Mouse (Mus musculus) liver, postnatal 0 days (tissue): ENCODE data around the gene Rnf113a2. TPM values are rescaled to one million over a fixed set of nuclear protein-coding genes. Genes with fewer than 3 reads are reported as not detected.

Source experiments
- ATAC-seq: fragments of 200-750 bp; cut with Nextera tagmentation; 2 replicates; pipeline ENCODE4 v1.8.0; 2017; ENCODE audit warnings: mild to moderate bottlenecking, moderate library complexity
- DNase-seq: peaks from one replicate; pipeline ENCODE4 v3.0.0-alpha.2; 2016
- H3K27ac ChIP-seq: fragments of 300-500 bp; sonication (generic); 2 replicates; pipeline ENCODE4 v1.5.1; 2014; ENCODE audit warnings: antibody characterized with exemption, moderate library complexity, mild to moderate bottlenecking, low read depth
- H3K27me3 ChIP-seq: fragments of 300-500 bp; sonication (generic); 2 replicates; pipeline ENCODE4 v1.6.1; 2014; ENCODE audit warnings: low read length, control low read depth, mixed read lengths; ENCODE audit not compliant: insufficient read depth
- H3K36me3 ChIP-seq: fragments of 300-500 bp; sonication (generic); replicated peaks from 2 replicates; pipeline ENCODE4 v1.6.1; 2014; ENCODE audit warnings: mild to moderate bottlenecking, control low read depth, low read length, moderate library complexity, mixed read lengths; ENCODE audit not compliant: insufficient read depth
- H3K4me1 ChIP-seq: fragments of 300-500 bp; sonication (generic); 2 replicates; pipeline ENCODE4 v1.6.1; 2014; ENCODE audit warnings: antibody characterized with exemption, mild to moderate bottlenecking, control low read depth; ENCODE audit not compliant: insufficient read depth
- H3K4me2 ChIP-seq: fragments of 300-500 bp; sonication (generic); 2 replicates; pipeline ENCODE4 v1.6.1; 2014; ENCODE audit warnings: low read depth, mild to moderate bottlenecking, low read length, moderate library complexity, mixed read lengths
- H3K4me3 ChIP-seq: fragments of 300-500 bp; sonication (generic); 2 replicates; pipeline ENCODE4 v1.5.1; 2014; ENCODE audit warnings: low read depth, low read length
- H3K9ac ChIP-seq: fragments of 300-500 bp; sonication (generic); replicated peaks from 2 replicates; pipeline ENCODE4 v1.6.1; 2014; ENCODE audit warnings: mild to moderate bottlenecking, moderate library complexity
- H3K9me3 ChIP-seq: fragments of 300-500 bp; sonication (generic); 2 replicates; pipeline ENCODE4 v1.6.1; 2016; ENCODE audit warnings: mild to moderate bottlenecking, control low read depth, low read length, mixed read lengths
- CTCF ChIP-seq: sonication (generic); IDR thresholded peaks from 2 replicates; pipeline ENCODE4 v1.5.1; 2016; ENCODE audit warnings: antibody characterized with exemption, low read depth
- EP300 ChIP-seq: IDR thresholded peaks from 2 replicates; pipeline ENCODE4 v1.6.1; 2016; ENCODE audit warnings: antibody characterized with exemption, low read depth, mild to moderate bottlenecking
- WGBS: fragments of 180-500 bp; shearing (Covaris S2); extraction: QIAGEN DNeasy Blood & Tissue Kit; methylation state at CpG from one replicate; pipeline ENCODE4 v1.1.7; 2014; ENCODE audit not compliant: insufficient replicate concordance; 5-methylcytosine and 5-hydroxymethylcytosine counted together
- polyA plus RNA-seq: library from polyadenylated mRNA; unstranded; fragments of >200 nt; fragmentation: Nextera tagmentation; extraction: Ambion mirVana; gene quantifications from 2 replicates; pipeline ENCODE4 v1.2.1, GENCODE M21; 2015

Gene Rnf113a2
- polyA plus RNA-seq, 1 experiment from 2014 or later = 13.3 TPM

DNA sequence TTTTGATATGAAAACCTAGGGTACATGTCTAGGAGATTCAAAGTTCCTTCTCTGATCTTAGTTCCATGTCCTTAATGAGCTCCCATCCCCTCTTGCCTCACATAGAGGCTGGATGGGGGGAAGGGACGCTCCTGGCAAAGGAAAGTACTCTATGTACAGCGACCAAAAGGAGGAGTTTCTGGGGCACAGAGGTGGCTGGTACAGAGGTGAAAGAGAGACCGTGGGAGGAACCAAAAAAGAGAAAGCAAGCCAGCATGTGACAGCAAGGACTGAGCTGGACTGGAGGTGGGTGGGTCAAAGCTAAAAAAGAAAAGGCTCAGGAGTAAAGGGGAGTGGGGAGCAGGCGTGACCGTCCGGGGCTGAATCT, 33.3 kb downstream of the Rnf113a2 start:
- Histone ChIP-seq H3K27me3 (no peaks in the 10 kb centered on the region), H3K36me3 (0 out of 2 replicates have a peak, but pooled peaks cover 3% of the 10 kb centered on the region), H3K27ac (peak overlapping the region; percentile 95), H3K4me2 (peak overlapping the region; percentile 91), H3K4me3 (peak overlapping the region; percentile 89), H3K4me1 (peaks cover 10% of the 10 kb centered on the region; the same call in 1 of the 2 replicates), H3K9ac (peak overlapping the region; percentile 80), H3K9me3 (no peaks in the 10 kb centered on the region)
- no peak for TF ChIP-seq CTCF
- peak; percentile 59; the same call in 1 of the 2 replicates for TF ChIP-seq EP300
- peak; percentile 37 for ATAC-seq
- peak; percentile 66 for DNase-seq
- WGBS = 2% methylated on average over 6 of the region's 6 CpGs

DNA sequence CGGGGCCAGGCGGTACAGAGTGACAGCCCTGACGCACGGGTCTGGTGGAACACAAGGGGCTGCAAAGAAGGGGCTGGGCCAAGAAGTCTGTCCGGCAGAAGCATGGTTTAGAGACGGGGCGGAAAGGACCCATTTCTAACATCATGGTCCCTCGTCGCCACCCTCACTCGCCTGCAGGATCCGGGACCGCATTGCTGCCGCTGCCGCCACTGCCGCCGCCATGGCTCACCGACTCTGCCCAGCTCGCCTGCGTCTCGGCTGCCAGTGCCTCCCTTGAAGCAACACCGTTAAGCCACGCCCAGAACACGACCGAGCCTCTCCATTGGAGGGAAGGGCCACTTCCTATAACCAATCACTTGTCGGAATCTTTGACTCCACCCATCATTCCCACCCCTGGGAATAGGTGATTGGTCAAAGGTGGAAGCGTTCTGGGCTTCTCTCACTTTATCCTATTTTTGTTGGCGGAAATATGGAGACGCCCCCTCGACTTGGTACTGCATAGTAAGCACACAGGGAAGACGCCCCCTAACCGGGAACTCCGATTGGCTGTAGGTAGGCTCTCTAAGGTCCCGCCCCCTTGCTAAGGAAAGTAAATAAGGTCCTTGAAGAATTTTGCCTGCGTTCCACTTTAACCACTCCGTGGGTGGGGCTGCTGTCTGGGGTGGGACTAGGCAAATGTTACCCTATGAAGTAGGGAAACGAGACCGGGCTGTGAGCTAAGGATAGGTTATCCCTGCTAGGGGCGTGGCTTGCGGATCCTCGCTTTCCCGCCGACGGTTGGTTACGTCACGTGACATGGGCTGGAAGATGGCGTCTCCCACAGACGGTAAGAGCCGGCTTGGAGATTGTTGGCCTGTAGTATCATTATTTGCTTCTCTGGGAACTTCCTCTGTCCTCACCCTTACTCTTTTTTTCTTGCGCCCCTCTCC, 34.0 kb downstream of the Rnf113a2 start, which contains the start of the genes Aldh6a1 and Lin52:
Aldh6a1 (minus strand) TSS at position 287 of the 929 bp plus-strand sequence.
Lin52 (plus strand) TSS at position 705 of the 929 bp plus-strand sequence.
- Histone ChIP-seq H3K4me3 (peak within 1 kb of the TSS; percentile 89), H3K27me3 (no peaks in the 10 kb centered on the region), H3K27ac (peak within 1 kb of the TSS; percentile 96), H3K4me1 (peaks cover 10% of the 10 kb centered on the region; the same call in 1 of the 2 replicates), H3K36me3 (peaks cover 3% of the 10 kb centered on the region; the same call in 1 of the 2 replicates), H3K9ac (peak within 1 kb of the TSS; percentile 92), H3K4me2 (peak within 1 kb of the TSS; percentile 92), H3K9me3 (no peaks in the 10 kb centered on the region)
- ATAC-seq = peak; percentile 93
- DNase-seq = peak; percentile 96
- TF ChIP-seq CTCF (no peak), EP300 (peak; percentile 94)
- WGBS = under 1% methylated on average over 46 of the region's 49 CpGs

DNA sequence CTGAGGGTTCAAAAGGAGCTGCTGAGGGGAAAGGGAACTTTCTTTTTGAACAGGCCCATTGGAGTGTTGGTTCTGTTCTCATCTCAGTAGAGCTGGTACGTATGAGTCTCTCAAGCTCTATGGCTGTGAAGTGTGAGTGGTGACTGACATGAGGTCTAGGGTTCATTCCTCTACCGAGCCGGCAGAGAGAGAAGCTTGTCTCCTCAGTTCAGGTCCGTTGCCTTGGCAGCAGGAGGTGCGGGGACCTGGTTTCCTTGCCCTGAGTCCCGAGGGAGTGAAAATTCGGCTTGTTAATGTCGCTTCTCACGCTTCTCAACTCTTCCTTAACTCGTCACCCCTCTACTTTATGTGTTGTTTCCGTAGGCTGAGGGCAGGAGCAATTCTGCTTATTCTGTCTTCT, 34.8 kb downstream of the Rnf113a2 start:
- Histone ChIP-seq H3K9ac (peak overlapping the region; percentile 92), H3K27ac (peak overlapping the region; percentile 96), H3K4me3 (peak overlapping the region; percentile 89), H3K4me1 (peaks cover 10% of the 10 kb centered on the region; the same call in 1 of the 2 replicates), H3K36me3 (peaks cover 4% of the 10 kb centered on the region), H3K27me3 (no peaks in the 10 kb centered on the region), H3K9me3 (no peaks in the 10 kb centered on the region), H3K4me2 (peak overlapping the region; percentile 92)
- under 1% methylated on average over 11 of the region's 11 CpGs for WGBS
- ATAC-seq (no peak), DNase-seq (no peak)
- TF ChIP-seq CTCF (no peak), EP300 (no peak)

DNA sequence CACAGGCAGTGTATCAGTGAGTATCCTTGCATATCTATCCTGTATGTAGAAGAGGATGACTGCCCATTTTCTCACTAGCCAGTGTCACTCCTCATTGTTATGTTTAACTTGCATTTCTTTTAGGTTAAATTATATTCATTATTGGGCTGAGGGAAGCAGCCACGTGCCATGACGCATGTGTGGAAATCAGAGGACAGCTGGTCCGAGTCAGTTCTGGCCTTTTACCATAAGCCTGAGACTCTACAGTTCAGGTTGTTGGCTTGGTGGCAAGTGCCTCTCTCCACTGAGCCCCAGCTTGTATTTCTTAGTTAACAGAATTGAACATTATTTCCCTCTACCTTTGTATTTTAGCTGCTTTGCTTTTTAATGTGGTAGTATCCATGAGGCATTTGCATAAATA, 39.9 kb downstream of the Rnf113a2 start:
- WGBS = 89% methylated on average over 3 of the region's 3 CpGs
- Histone ChIP-seq H3K9me3 (no peaks in the 10 kb centered on the region), H3K4me1 (peaks cover 9% of the 10 kb centered on the region; the same call in 1 of the 2 replicates), H3K9ac (no peak overlapping the region), H3K27ac (no peak overlapping the region), H3K4me2 (no peak overlapping the region), H3K27me3 (no peaks in the 10 kb centered on the region), H3K4me3 (no peak overlapping the region), H3K36me3 (peaks cover 32% of the 10 kb centered on the region)
- DNase-seq (no peak), ATAC-seq (no peak)
- TF ChIP-seq EP300 (no peak), CTCF (no peak)

DNA sequence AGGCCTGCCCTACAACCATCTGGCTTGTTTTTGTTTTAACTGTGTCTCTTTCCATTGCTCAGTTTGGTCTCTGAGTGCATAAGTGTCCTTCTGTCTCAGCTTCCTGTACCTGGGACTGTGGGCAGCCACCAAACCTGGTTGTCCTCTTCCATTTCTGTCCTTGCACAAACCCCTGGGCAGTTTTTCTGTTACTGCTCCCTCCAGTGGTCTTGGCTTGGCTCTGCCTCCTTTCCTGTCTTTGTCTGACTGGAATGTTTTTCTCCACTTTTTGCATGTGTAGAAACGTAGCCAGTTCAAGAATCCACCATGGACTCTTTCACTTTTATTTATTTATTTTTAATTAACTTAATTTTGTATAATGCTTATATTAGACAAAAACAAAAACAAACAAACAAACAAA, 42.8 kb downstream of the Rnf113a2 start:
- WGBS = 83% methylated on average over 1 of the region's 1 CpGs

DNA sequence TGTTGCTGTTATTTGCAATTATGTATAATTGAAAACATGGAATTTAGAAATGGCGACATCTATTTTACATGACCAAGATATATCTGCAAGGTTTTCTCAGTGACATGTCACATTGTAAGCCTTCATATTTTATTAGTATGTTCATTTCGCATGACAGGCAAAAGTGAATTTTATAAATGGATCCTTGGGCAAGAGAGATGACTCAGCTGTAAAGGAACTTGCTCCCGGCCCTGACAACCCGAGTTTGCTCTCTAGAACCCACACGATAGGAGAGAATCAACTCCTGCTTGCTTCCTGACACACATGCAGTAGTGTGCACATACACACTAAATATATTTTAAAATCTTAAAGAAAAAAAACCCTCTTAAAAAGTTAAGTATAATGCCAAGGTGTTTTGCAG, 44.4 kb downstream of the Rnf113a2 start:
- H3K4me2 ChIP-seq = no peak overlapping the region
- H3K27me3 ChIP-seq = no peaks in the 10 kb centered on the region
- H3K4me1 ChIP-seq = no peaks in the 10 kb centered on the region
- WGBS = 84% methylated on average over 5 of the region's 5 CpGs
- TF ChIP-seq EP300 = no peak
- no peak for TF ChIP-seq CTCF
- H3K9ac ChIP-seq = no peak overlapping the region
- ATAC-seq (no peak), DNase-seq (no peak)
- H3K27ac ChIP-seq = no peak overlapping the region
- H3K4me3 ChIP-seq = no peak overlapping the region
- no peaks in the 10 kb centered on the region for H3K9me3 ChIP-seq
- peaks cover 58% of the 10 kb centered on the region for H3K36me3 ChIP-seq

More for the DNA sequence above, 42.8 kb downstream of the Rnf113a2 start:
- Histone ChIP-seq H3K27me3 (no peaks in the 10 kb centered on the region), H3K4me3 (no peak overlapping the region), H3K27ac (no peak overlapping the region), H3K36me3 (peaks cover 56% of the 10 kb centered on the region), H3K9ac (no peak overlapping the region), H3K9me3 (no peaks in the 10 kb centered on the region), H3K4me2 (no peak overlapping the region), H3K4me1 (no peaks in the 10 kb centered on the region)
- ATAC-seq = no peak
- TF ChIP-seq EP300 (no peak), CTCF (peak; percentile 36)
- DNase-seq = no peak
